27 mouse cellular contexts compared by ENCODE assay signal in genomic region chr5:149362626-149363025, GRCm38 (mm10). TPM values are rescaled to one million over a fixed set of nuclear protein-coding genes. Genes with fewer than 3 reads are reported as not detected.
DNase-seq lines count a peak whose midpoint lies in the region; ATAC-seq and TF ChIP-seq lines count a peak whose summit lies in the region.
"Had no signal": no experiment of that assay in that cellular context is flagged by ENCODE, and none has a peak within 500 bp of the region (broad histone marks: within the 10 kb centered on the region; RNA-seq: fewer than 3 reads in every experiment).

No protein-coding gene starts in this region.

- H3K9me3 ChIP-seq in ES-E14 (ENCODE audit: control insufficient read depth, insufficient read depth, low read depth, low read length), result no peaks in the 10 kb centered on the region
- H3K9me3 ChIP-seq in hindbrain, embryonic 16.5 days (ENCODE audit: control insufficient read depth, low read length), result no peaks in the 10 kb centered on the region
- peaks cover 3% of the 10 kb centered on the region; the same call in 1 of the 2 replicates for H3K9me3 ChIP-seq in midbrain, embryonic 13.5 days

- H3K36me3 ChIP-seq in ES-E14 (ENCODE audit: control insufficient read depth, insufficient read depth, low read length, poor library complexity, severe bottlenecking), result no peaks in the 10 kb centered on the region
- no peaks in the 10 kb centered on the region for H3K36me3 ChIP-seq in hindbrain, embryonic 16.5 days (ENCODE audit: control insufficient read depth, insufficient read depth, low read length)
- no peaks in the 10 kb centered on the region for H3K36me3 ChIP-seq in midbrain, embryonic 13.5 days
- H3K36me3 ChIP-seq: G1E had no signal

- peaks cover 0 to 8% of the 10 kb centered on the region in 2 experiments; a peak in 2 of 4 replicates for H3K4me1 ChIP-seq in ES-E14 (ENCODE audit: control insufficient read depth in 2 of 2, insufficient read depth in 2 of 2, low read length in 2 of 2, poor library complexity in 1 of 2)
- no peaks in the 10 kb centered on the region for H3K4me1 ChIP-seq in hindbrain, embryonic 16.5 days (ENCODE audit: control insufficient read depth, insufficient read depth, low read depth, low read length)
- H3K4me1 ChIP-seq in midbrain, embryonic 13.5 days (replicated peaks), result no peaks in the 10 kb centered on the region

- 90% methylated on average over 3 of the region's 3 CpGs for WGBS in hindbrain, embryonic 16.5 days
- 90% methylated on average over 3 of the region's 3 CpGs for WGBS in midbrain, embryonic 13.5 days

- no peaks in the 10 kb centered on the region for H3K27me3 ChIP-seq in hindbrain, embryonic 16.5 days (replicated peaks; ENCODE audit: control insufficient read depth, insufficient read depth, low read length)
- H3K27me3 ChIP-seq in midbrain, embryonic 13.5 days, result no peaks in the 10 kb centered on the region
- H3K27me3 ChIP-seq: Patski had no signal

- DNase-seq in ES-CJ7 (ENCODE audit: low read depth, low spot score) (peak; percentile 14), ES-E14 (ENCODE audit: low read depth, low spot score) (no peak), R1 (ENCODE audit: low read depth, low spot score) (peak; percentile 68), ZHBTc4 (ENCODE audit: low read depth, low spot score) (peak; percentile 51)
- no peak for DNase-seq in adrenal gland, adult 2 months
- DNase-seq in cerebellum, adult 11-12 months, result no peak
- DNase-seq: adrenal gland, adult 8-10 months; adrenal gland, postnatal 10 days; adrenal gland, postnatal 14 days; adrenal gland, postnatal 25 days; adrenal gland, postnatal 36 days; B cell, adult 2 months; cerebellum, adult 11 months; cerebellum, adult 18-20 months; cerebellum, adult 2 months; cerebellum, adult 8-10 months; cerebellum, adult 9-10 months; cerebellum, adult 9-11 months; cerebellum, postnatal 10 days had no signal

- H3K9ac ChIP-seq in ES-E14 (ENCODE audit: insufficient read depth, low read depth, low read length, poor library complexity, severe bottlenecking), result no peak overlapping the region
- no peak overlapping the region for H3K9ac ChIP-seq in hindbrain, embryonic 16.5 days (ENCODE audit: low read depth, low read length)
- H3K9ac ChIP-seq in midbrain, embryonic 13.5 days (replicated peaks), result no peak overlapping the region

- in situ Hi-C loops in ES-E14 (cut with MboI; ENCODE audit: low sequenced_read_pairs in 2 of 2, unreplicated experiment in 2 of 2), result no loop called here

- no peak overlapping the region for H3K4me3 ChIP-seq in ES-E14 (ENCODE audit: insufficient read depth in 1 of 2, low read depth in 1 of 2, low read length in 2 of 2, poor library complexity in 1 of 2, severe bottlenecking in 1 of 2)
- no peak overlapping the region for H3K4me3 ChIP-seq in hindbrain, embryonic 16.5 days (ENCODE audit: low read length)
- no peak overlapping the region for H3K4me3 ChIP-seq in midbrain, embryonic 13.5 days (replicated peaks)

- H3K4me2 ChIP-seq in hindbrain, embryonic 16.5 days (ENCODE audit: low read length), result no peak overlapping the region
- H3K4me2 ChIP-seq in midbrain, embryonic 13.5 days (replicated peaks), result no peak overlapping the region

- no peak overlapping the region for H3K27ac ChIP-seq in ES-E14 (ENCODE audit: insufficient read depth, low read depth, low read length, poor library complexity, severe bottlenecking)
- H3K27ac ChIP-seq in hindbrain, embryonic 16.5 days (ENCODE audit: low read depth, low read length), result no peak overlapping the region
- no peak overlapping the region for H3K27ac ChIP-seq in midbrain, embryonic 13.5 days

- no peak for ATAC-seq in hindbrain, embryonic 16.5 days
- ATAC-seq in midbrain, embryonic 13.5 days, result no peak
- ATAC-seq: activated CD4-positive, CD25-positive, alpha-beta regulatory T cell, adult 4 months; CD4-positive, CD25-positive, alpha-beta regulatory T cell, adult 4 months; Patski had no signal

TF ChIP-seq in ES-E14, 5 proteins besides CTCF, POLR2A, EP300 and RAD21:
- 0 out of 2 replicates have a peak, but pooled peaks have one; percentile 6 for TF ChIP-seq MAFK (IDR thresholded peaks at IDR 0.05; ENCODE audit: insufficient read depth, low read depth, low read length)
- TF ChIP-seq ZC3H11A (IDR thresholded peaks at IDR 0.05; ENCODE audit: borderline replicate concordance, low read depth, low read length), result no peak
- TF ChIP-seq HCFC1 (IDR thresholded peaks at IDR 0.05; ENCODE audit: borderline replicate concordance, insufficient read depth, low read length), result no peak
- no peak for TF ChIP-seq CHD2 (IDR thresholded peaks at IDR 0.05; ENCODE audit: low read depth, low read length)
- no peak for TF ChIP-seq ZNF384 (IDR thresholded peaks at IDR 0.05; ENCODE audit: low read depth, low read length)
TF ChIP-seq in ES-E14: peak in this region for 1.

RNA-seq across cellular contexts. Expression of gene Medag, which starts 48.9 kb away (rescaled TPM):
- not detected in 2 replicates for total RNA-seq in ES-E14 (2012; rRNA removed)
- 1 to 10 TPM; 3.4 to 8.8 TPM for total RNA-seq in adrenal gland, adult 2 months (2021)
- polyA plus RNA-seq in adrenal gland, adult 2 months (2012; rRNA removed), result 4.1 and 4.6 TPM in 2 replicates
- 6.4 and 6.5 TPM in 2 replicates for polyA plus RNA-seq in hindbrain, embryonic 16.5 days (2015; fragmentation: Nextera tagmentation; extraction: Ambion mirVana)
- polyA plus RNA-seq in midbrain, embryonic 13.5 days (2015; fragmentation: Nextera tagmentation; extraction: Ambion mirVana), result 1.9 and 2.3 TPM in 2 replicates
- total RNA-seq: CH12.LX, MEL had no signal
- polyA plus RNA-seq: G1E had no signal

Comparison
In these comparisons a context has a peak if more than half of its experiments do, and no peak if none do; other contexts are left out.
1. DNase-seq: peak in ES-CJ7 (single experiment), R1 (single experiment) and ZHBTc4 (single experiment); none in ES-E14 (single experiment), adrenal gland, adult 2 months (single experiment) and cerebellum, adult 11-12 months (single experiment).